Mouse (Mus musculus) regulatory T cell (primary cell): ENCODE results near the gene 4930539E08Rik.

Source experiments
- in situ Hi-C: fragments of 300-600 bp; cut with MboI, MseI; formaldehyde crosslinking; loops from one replicate; pipeline ENCODE4 v1.15.1; 2025; ENCODE audit warnings: high pct_unique_total_duplicates

The 4930539E08Rik gene

DNA sequence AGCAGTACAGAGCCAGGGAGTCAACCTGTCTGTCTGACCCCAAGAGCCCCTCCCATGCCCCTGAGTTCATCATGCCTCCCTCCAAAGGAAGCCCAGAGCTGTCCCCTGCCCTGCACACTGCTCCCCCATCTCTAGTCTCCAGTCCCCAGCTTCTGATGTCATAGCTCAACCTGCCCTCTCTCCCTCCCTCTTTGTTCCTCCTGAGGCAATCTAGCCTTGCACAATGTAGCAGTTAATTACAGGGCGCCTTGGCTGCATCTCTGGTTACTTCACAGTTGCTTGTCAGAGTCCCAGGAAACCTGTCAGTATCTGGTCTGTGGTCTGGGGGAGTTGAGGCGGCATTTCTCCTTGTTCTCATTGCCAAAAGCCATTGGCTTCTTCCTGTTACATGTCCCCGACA is 59.1 kb downstream of the 4930539E08Rik start:
- in situ Hi-C loops: no loop called here

- in situ Hi-C loops: no loop called here
Measured at GRCm38 (mm10) chr17:28855166-28855885, 59.8 kb downstream of the 4930539E08Rik start.

- in situ Hi-C loops: no loop called here
Measured at GRCm38 (mm10) chr17:28854377-28854776, 60.7 kb downstream of the 4930539E08Rik start.

GRCm38 (mm10) chr17:28850511-28850910 is 64.6 kb downstream of the 4930539E08Rik start:
- in situ Hi-C loops: no loop called here

- in situ Hi-C loops: no loop called here
Measured at GRCm38 (mm10) chr17:28846974-28847617, 68.0 kb downstream of the 4930539E08Rik start.
